Mouse (Mus musculus) adrenal gland, postnatal 14 days (tissue): ENCODE data around the gene Hoxc12. TPM values are rescaled to one million over a fixed set of nuclear protein-coding genes. Genes with fewer than 3 reads are reported as not detected.

Source experiments
- DNase-seq: peaks from one replicate; pipeline ENCODE4 v3.0.0; 2021; ENCODE audit warnings: mixed read lengths
- microRNA-seq, 2 experiments: library from miRNA; unstranded; fragments of <30 nt; microRNA quantifications; one replicate each; pipeline ENCODE4 v1.2.0; 2021
- total RNA-seq: library from RNA; stranded (reverse); gene quantifications from 2 replicates; pipeline ENCODE4 v1.2.3, GENCODE M21; 2021

The Hoxc12 gene
- total RNA-seq, 1 experiment from 2014 or later, result not detected

GRCm38 (mm10) chr15:102983716-102984115 lies 47.2 kb downstream of the Hoxc12 start:
- no peak for DNase-seq

GRCm38 (mm10) chr15:102984521-102984920 lies 48.0 kb downstream of the Hoxc12 start:
- DNase-seq, result no peak

- no peak for DNase-seq
Observed at GRCm38 (mm10) chr15:102984925-102985324, 48.4 kb downstream of the Hoxc12 start.

GRCm38 (mm10) chr15:102987124-102987833 lies 50.7 kb downstream of the Hoxc12 start:
- DNase-seq, result peak; percentile 96

GRCm38 (mm10) chr15:102988078-102988477 lies 51.5 kb downstream of the Hoxc12 start:
- no peak for DNase-seq

Small RNAs within 50 kb of the gene (microRNA-seq; reads per million reads assigned to microRNA genes)
- 216 to 276 reads per million in 2 experiments for gene Mir196a-2

Other genes with a start within 250 kb of the Hoxc12 start
- gene Calcoco1, start 214.6 kb upstream of the Hoxc12 start, total RNA-seq, result 85.8 and 96.7 TPM in 2 replicates
- not detected in 2 replicates for gene Hoxc13, start 15.7 kb upstream of the Hoxc12 start, total RNA-seq
- not detected in 2 replicates for gene Hoxc11, start 17.7 kb downstream of the Hoxc12 start, total RNA-seq
- 0.19 and 1.1 TPM in 2 replicates for gene Hoxc10, start 30.0 kb downstream of the Hoxc12 start, total RNA-seq
- gene Hoxc5, start 30.7 kb downstream of the Hoxc12 start, total RNA-seq, result 6.9 and 7.4 TPM in 2 replicates
- gene Hoxc9, start 39.7 kb downstream of the Hoxc12 start, total RNA-seq, result 1.8 and 2.1 TPM in 2 replicates
- gene Hoxc8, start 53.9 kb downstream of the Hoxc12 start, total RNA-seq, result 19.2 and 20.1 TPM in 2 replicates
- gene Hoxc6, start 61.5 kb downstream of the Hoxc12 start, total RNA-seq, result 37.4 and 43.2 TPM in 2 replicates
- gene Hoxc4, start 82.2 kb downstream of the Hoxc12 start, total RNA-seq, result 6.8 and 7.7 TPM in 2 replicates
- 10.9 and 17.6 TPM in 2 replicates for gene Smug1, start 230.3 kb downstream of the Hoxc12 start, total RNA-seq